Mouse (Mus musculus): ENCODE data around the gene Hdgfl1. TPM values are rescaled to one million over a fixed set of nuclear protein-coding genes. Genes with fewer than 3 reads are reported as not detected.

Hdgfl1 gene
- not detected in 2 replicates for polyA plus RNA-seq (2012; ENCODE audit: insufficient read depth, insufficient read length, missing spikeins)

DNA sequence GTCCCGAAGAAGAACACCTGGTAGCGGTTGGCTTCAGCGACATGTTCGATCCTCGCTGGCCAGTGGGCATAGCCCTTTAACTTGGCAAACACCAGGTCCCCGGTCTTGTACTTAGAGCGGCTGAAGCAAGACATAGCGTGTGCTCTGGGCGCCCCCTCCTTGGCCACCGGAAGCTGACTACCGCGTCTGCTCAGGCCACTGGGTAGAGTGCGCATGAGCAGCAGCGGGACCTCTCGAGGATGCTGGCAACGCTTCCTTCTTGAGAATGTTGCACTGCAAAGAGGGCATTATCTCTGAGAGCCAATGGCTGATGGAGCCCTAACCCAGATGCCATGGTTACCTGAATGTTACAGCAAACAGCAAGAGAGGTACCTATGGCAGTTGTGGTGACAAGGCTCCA is at the start of gene Hdgfl1:
Gene Hdgfl1, minus strand, starts transcription at position 211 of the 400 bp plus-strand sequence.
- TF ChIP-seq POLR2A (IDR thresholded peaks at IDR 0.05; ENCODE audit: borderline replicate concordance, low read depth, low read length) (no peak), CTCF (IDR thresholded peaks at IDR 0.05; ENCODE audit: low read depth, low read length) (no peak)
- no peaks in the 10 kb centered on the region for H3K4me1 ChIP-seq (ENCODE audit: control insufficient read depth, insufficient read depth, low read length)
- no peak within 1 kb of the TSS for H3K27ac ChIP-seq (ENCODE audit: insufficient read depth, low read depth, low read length)
- no peak within 1 kb of the TSS for H3K4me3 ChIP-seq (ENCODE audit: insufficient read depth, low read length)

DNA sequence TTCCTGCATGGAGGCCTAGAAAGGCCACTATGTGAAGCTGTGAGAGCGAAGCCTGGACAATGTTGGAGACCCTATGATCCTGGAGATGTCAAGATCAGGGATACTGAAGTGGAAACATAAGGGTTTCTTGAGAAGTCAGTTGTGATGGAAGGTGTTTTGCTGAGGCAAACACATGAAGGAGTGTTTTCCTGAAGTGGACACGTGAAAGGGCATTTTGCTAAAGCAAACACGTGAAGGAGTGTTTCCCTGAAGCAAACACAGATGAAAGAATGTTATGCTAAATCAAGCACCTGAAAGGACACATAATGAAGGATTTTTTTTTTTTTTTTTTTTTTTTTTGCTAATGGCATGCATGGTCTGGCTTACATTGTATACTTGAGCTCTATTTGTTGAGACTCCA is 25.5 kb upstream of the Hdgfl1 start:
- TF ChIP-seq CTCF (IDR thresholded peaks at IDR 0.05; ENCODE audit: low read depth, low read length), result no peak
- no peak for TF ChIP-seq POLR2A (IDR thresholded peaks at IDR 0.05; ENCODE audit: borderline replicate concordance, low read depth, low read length)

DNA sequence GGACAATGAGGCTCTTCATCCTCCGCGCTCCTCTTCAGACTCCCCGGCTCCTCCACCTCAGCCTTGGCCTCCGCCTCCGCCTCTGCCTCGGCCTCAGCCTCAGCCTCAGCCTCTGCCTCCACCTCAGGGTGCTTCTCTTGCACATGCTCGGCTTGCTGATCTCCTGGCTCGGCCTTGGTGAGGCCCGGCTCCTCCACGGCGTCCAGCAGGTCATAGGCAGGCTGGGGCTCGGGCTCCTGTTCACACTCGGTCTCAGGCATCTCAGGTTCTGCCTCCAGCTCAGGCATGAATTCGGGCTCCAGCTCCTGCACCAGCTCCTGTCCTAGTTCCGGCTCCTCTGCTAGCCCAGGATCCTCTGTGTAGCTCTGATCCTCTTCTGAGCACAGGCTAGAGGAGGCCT is 541 bp downstream of the Hdgfl1 start:
- TF ChIP-seq CTCF (IDR thresholded peaks at IDR 0.05; ENCODE audit: low read depth, low read length) (no peak), POLR2A (IDR thresholded peaks at IDR 0.05; ENCODE audit: borderline replicate concordance, low read depth, low read length) (no peak)
- no peak overlapping the region for H3K27ac ChIP-seq (ENCODE audit: insufficient read depth, low read depth, low read length)

More for the DNA sequence above, 25.5 kb upstream of the Hdgfl1 start:
- no peak overlapping the region for H3K27ac ChIP-seq (ENCODE audit: insufficient read depth, low read depth, low read length)
- peaks cover 7% of the 10 kb centered on the region for H3K4me1 ChIP-seq (ENCODE audit: control insufficient read depth, insufficient read depth, low read length)
- no peak overlapping the region for H3K4me3 ChIP-seq (ENCODE audit: insufficient read depth, low read length)

DNA sequence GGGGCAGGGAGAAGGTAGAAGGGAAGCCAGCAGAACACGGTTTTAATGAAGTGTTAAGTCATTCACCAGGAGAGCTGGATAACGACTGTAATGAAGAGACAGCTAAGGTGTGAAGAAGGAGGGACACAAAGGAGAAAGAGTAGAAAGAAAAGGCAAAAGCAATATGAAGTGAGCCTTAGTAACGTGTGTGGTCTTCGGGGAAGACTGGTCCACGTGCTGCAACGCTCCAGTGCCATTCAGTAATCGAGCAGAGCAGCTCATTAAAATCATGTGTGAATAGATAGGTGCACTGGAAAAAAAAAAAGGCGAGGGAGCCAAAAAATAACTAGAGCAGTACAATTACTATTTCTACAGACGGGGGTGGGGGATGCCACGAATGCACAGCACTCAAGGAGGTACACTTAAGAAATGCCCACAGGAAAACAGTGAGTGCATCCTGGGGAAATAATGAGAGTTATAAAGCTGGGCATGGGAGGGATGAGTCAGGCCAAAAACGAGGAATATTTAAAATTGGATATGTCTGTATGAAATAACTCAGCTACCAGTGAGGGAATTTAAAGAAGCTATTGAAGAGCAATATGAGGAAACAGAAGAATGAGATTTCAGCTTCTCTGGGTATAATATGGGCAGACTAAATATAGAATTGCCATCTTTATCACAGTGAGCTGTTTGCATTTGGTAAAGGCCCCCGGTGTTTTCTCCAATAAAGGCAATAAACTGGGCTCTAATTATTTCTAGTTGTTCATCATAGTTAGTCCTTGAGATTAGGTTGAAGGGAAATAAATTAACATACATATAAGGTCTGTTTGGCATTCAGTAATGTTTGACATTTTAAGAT is 7.8 kb downstream of the Hdgfl1 start:
- Histone ChIP-seq H3K27ac (ENCODE audit: insufficient read depth, low read depth, low read length) (no peak overlapping the region), H3K4me1 (ENCODE audit: control insufficient read depth, insufficient read depth, low read length) (no peaks in the 10 kb centered on the region), H3K4me3 (ENCODE audit: insufficient read depth, low read length) (no peak overlapping the region)
- TF ChIP-seq POLR2A (IDR thresholded peaks at IDR 0.05; ENCODE audit: borderline replicate concordance, low read depth, low read length) (no peak), CTCF (IDR thresholded peaks at IDR 0.05; ENCODE audit: low read depth, low read length) (no peak)

More for the DNA sequence above, 541 bp downstream of the Hdgfl1 start:
- Histone ChIP-seq H3K4me1 (ENCODE audit: control insufficient read depth, insufficient read depth, low read length) (no peaks in the 10 kb centered on the region), H3K4me3 (ENCODE audit: insufficient read depth, low read length) (no peak overlapping the region)

DNA sequence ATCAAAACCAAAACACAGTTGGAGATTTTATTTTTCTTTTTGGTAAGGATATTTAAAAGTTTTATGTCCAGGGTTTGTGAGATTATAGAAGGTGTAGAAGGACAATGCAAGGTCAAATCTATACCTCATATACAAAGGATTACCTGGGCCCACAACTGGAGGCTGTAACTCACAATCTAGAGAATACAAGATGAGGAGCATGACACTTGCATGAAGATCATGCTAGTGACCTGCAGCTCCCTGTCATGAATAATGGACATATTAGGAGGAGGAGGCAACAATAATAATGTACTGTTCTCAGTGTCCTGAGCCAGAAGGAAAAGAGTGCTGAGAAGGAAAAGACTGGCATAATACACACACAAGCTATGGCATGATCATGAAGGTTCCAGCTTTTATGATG is 17.1 kb downstream of the Hdgfl1 start:
- no peak overlapping the region for H3K27ac ChIP-seq (ENCODE audit: insufficient read depth, low read depth, low read length)
- no peak overlapping the region for H3K4me3 ChIP-seq (ENCODE audit: insufficient read depth, low read length)
- no peaks in the 10 kb centered on the region for H3K4me1 ChIP-seq (ENCODE audit: control insufficient read depth, insufficient read depth, low read length)
- TF ChIP-seq CTCF (IDR thresholded peaks at IDR 0.05; ENCODE audit: low read depth, low read length), result no peak
- TF ChIP-seq POLR2A (IDR thresholded peaks at IDR 0.05; ENCODE audit: borderline replicate concordance, low read depth, low read length), result no peak

DNA sequence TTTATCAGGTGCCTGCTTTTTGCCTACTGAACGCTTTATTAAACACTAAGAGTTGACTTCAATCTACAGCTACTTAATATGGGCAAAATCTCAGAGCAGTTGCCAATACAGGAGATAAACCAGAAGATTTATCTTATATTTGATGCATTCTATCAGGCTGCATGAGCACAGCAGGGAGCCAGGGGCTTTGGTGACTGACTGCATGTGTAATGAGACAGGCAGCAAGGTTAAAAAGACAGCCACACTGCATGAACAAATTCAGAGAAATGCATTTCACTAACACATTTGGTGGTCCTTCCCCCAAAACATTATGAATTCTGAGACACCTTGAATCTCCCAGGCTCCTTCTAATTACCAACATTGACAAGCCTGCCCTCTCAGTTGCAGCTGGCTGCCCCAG is 17.6 kb downstream of the Hdgfl1 start:
- Histone ChIP-seq H3K27ac (ENCODE audit: insufficient read depth, low read depth, low read length) (no peak overlapping the region), H3K4me1 (ENCODE audit: control insufficient read depth, insufficient read depth, low read length) (no peaks in the 10 kb centered on the region), H3K4me3 (ENCODE audit: insufficient read depth, low read length) (no peak overlapping the region)
- TF ChIP-seq POLR2A (IDR thresholded peaks at IDR 0.05; ENCODE audit: borderline replicate concordance, low read depth, low read length) (no peak), CTCF (IDR thresholded peaks at IDR 0.05; ENCODE audit: low read depth, low read length) (no peak)

DNA sequence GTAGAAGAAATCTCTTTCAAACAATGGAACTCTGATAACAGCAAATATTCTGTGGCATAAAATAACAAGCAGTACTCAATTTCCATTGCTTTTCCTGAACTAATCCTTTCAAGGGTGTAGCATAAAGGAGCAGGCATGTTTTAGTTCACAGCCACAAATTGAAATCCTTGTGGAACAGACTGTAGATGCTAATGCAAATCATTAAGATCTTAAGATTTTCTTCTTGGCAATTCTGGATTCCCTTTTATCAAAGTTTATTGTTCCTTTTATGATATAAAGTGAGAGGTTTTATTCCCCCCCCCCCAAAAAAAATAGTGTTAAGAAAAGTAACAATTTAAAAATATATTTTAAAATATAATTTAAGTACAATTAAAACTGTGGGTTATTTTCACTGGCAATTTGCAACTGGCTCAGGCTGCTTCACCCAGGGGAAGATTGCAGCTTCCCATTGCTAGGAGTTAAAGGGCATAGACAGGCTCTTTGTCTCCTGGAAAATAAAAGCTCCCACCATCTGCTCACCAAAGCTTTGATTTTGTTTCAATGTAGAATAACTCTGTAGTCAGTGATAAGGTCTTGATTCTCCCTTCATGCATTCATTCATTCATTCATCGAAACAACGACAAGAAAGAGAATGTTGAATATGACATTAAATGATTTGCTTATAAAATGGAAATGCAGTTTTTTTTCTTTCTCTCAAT is 24.1 kb downstream of the Hdgfl1 start:
- Histone ChIP-seq H3K27ac (ENCODE audit: insufficient read depth, low read depth, low read length) (no peak overlapping the region), H3K4me1 (ENCODE audit: control insufficient read depth, insufficient read depth, low read length) (no peaks in the 10 kb centered on the region), H3K4me3 (ENCODE audit: insufficient read depth, low read length) (no peak overlapping the region)
- TF ChIP-seq CTCF (IDR thresholded peaks at IDR 0.05; ENCODE audit: low read depth, low read length) (no peak), POLR2A (IDR thresholded peaks at IDR 0.05; ENCODE audit: borderline replicate concordance, low read depth, low read length) (no peak)

DNA sequence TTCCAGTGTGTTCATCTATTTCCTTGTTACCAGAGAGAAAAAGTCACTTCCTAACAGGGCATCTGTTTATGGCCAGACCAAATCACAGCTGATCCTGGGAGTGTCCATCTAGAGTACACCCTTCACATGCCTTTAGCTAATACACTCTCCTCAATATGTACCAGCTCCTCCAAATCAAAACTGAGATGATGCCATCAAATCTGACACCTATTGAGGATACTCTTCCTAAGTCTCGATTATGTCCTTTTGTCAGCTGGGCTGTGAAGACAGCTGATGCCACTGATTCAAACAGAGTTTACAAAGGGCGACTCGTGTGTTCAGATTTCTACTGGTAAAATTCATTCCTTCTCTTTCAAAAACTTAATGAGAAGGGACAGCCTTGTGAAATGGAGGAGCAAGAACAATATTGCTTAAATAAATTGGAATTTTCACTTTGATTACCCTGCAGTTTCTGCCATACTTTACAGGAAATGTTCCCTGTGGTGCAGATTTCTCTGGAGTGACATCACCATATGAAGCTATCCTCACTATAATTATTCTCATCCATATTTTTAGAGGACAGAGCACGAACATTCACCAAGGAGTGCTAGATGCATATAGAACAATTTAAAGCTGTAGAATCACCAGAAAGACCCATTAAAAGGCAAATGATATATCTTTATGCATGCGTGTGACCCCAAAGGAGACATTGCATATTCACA is 24.8 kb downstream of the Hdgfl1 start:
- Histone ChIP-seq H3K27ac (ENCODE audit: insufficient read depth, low read depth, low read length) (no peak overlapping the region), H3K4me1 (ENCODE audit: control insufficient read depth, insufficient read depth, low read length) (no peaks in the 10 kb centered on the region), H3K4me3 (ENCODE audit: insufficient read depth, low read length) (no peak overlapping the region)
- no peak for TF ChIP-seq POLR2A (IDR thresholded peaks at IDR 0.05; ENCODE audit: borderline replicate concordance, low read depth, low read length)
- no peak for TF ChIP-seq CTCF (IDR thresholded peaks at IDR 0.05; ENCODE audit: low read depth, low read length)

DNA sequence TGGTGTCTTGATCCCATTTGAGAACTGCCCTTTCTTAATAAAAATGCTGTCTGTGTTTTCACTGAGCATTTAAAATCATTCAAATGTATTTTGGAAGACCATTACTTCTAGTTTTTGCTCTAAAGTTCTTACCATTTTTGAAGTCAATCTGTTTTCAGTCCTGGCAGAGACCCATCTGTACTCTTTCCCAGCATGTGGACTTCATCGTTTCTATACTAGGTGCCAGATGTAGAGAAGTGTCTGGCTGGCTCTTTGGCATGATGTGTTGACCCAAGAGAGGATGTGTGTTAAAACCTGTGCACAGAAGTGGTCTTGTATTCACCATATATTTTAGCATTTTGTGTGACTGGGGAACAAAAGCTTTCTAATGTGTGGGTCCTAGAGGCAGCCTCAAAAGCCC is 25.9 kb downstream of the Hdgfl1 start:
- no peak for TF ChIP-seq POLR2A (IDR thresholded peaks at IDR 0.05; ENCODE audit: borderline replicate concordance, low read depth, low read length)
- TF ChIP-seq CTCF (IDR thresholded peaks at IDR 0.05; ENCODE audit: low read depth, low read length), result no peak
- Histone ChIP-seq H3K4me3 (ENCODE audit: insufficient read depth, low read length) (no peak overlapping the region), H3K4me1 (ENCODE audit: control insufficient read depth, insufficient read depth, low read length) (no peaks in the 10 kb centered on the region), H3K27ac (ENCODE audit: insufficient read depth, low read depth, low read length) (no peak overlapping the region)

Data from bone marrow macrophage, adult 2 months (primary cell).